Mouse (Mus musculus): Measurements from ENCODE around the gene Atp6v1f. TPM values are rescaled to one million over a fixed set of nuclear protein-coding genes. Genes with fewer than 3 reads are reported as not detected.
A peak's percentile ranks its signal among the peaks of the same experiment; 100 is the strongest.

The Atp6v1f gene
- polyA plus RNA-seq, 1 experiment from 2014 or later: 184 TPM

DNA sequence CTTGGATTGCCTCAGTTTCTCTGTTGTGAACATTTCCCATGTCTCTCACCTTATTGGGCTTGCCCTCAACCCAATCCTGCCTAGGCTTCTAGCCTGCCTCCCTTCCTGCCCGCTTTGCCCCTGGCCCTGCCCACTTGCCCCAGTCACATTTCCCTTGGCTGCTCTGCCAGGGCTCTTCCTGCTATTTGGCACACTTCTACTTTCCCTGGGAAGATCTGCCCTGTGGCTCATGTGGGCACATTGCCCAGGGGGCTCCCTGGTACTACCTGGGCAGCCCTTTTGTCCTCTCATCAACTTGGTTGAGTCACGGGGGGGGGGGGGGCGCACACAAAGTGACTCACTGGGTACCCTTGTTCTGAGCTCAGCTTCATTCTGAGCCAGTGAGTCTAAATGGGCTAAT is 35.4 kb upstream of the Atp6v1f start:
- no peak for TF ChIP-seq CTCF (IDR thresholded peaks at IDR 0.05; ENCODE audit: low read depth)
- H3K4me3 ChIP-seq (ENCODE audit: low read depth, low read length): no peak overlapping the region
- no peak for ATAC-seq (ENCODE audit: insufficient read depth)

DNA sequence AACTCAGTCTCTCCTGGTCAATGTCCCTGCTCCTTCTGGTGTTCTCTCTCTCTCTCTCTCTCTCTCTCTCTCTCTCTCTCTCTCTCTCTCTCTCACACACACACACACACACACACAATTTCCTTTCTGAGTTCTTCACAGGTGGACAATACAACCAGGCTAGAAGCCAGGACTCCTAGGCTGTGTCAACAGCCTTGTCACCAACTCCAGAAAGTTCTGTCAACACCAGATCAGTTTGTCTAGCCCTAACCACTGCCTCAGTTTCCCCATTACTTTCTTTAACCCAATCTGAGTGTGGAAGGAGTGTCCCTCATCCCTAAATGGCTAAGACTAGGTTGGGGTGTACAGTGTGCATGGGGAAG is 34.9 kb upstream of the Atp6v1f start:
- Histone ChIP-seq H3K36me3 (ENCODE audit: insufficient read depth) (no peaks in the 10 kb centered on the region), H3K4me3 (ENCODE audit: low read depth, low read length) (peak overlapping the region; percentile 63), H3K27ac (ENCODE audit: low read depth) (peak overlapping the region; percentile 93; the same call in 1 of the 2 replicates), H3K9me3 (ENCODE audit: low read depth, low read length) (no peaks in the 10 kb centered on the region), H3K27me3 (ENCODE audit: insufficient read depth, low read length) (peaks cover 20% of the 10 kb centered on the region), H3K4me1 (ENCODE audit: insufficient read depth) (peaks cover 4% of the 10 kb centered on the region; the same call in 1 of the 2 replicates), H3K9ac (peak overlapping the region; percentile 68), H3K4me2 (peak overlapping the region; percentile 88)
- TF ChIP-seq CTCF (IDR thresholded peaks at IDR 0.05; ENCODE audit: low read depth): no peak
- ATAC-seq (ENCODE audit: insufficient read depth) (no peak), DNase-seq (peak; percentile 23)

More for the DNA sequence above, 35.4 kb upstream of the Atp6v1f start:
- H3K27ac ChIP-seq (ENCODE audit: low read depth): no peak overlapping the region
- peaks cover 4% of the 10 kb centered on the region; the same call in 1 of the 2 replicates for H3K4me1 ChIP-seq (ENCODE audit: insufficient read depth)
- DNase-seq: no peak
- no peak overlapping the region for H3K9ac ChIP-seq
- WGBS: 31% methylated on average over 3 of the region's 3 CpGs
- no peak overlapping the region for H3K4me2 ChIP-seq
- H3K9me3 ChIP-seq (ENCODE audit: low read depth, low read length): no peaks in the 10 kb centered on the region
- H3K36me3 ChIP-seq (ENCODE audit: insufficient read depth): no peaks in the 10 kb centered on the region
- H3K27me3 ChIP-seq (ENCODE audit: insufficient read depth, low read length): peaks cover 20% of the 10 kb centered on the region

DNA sequence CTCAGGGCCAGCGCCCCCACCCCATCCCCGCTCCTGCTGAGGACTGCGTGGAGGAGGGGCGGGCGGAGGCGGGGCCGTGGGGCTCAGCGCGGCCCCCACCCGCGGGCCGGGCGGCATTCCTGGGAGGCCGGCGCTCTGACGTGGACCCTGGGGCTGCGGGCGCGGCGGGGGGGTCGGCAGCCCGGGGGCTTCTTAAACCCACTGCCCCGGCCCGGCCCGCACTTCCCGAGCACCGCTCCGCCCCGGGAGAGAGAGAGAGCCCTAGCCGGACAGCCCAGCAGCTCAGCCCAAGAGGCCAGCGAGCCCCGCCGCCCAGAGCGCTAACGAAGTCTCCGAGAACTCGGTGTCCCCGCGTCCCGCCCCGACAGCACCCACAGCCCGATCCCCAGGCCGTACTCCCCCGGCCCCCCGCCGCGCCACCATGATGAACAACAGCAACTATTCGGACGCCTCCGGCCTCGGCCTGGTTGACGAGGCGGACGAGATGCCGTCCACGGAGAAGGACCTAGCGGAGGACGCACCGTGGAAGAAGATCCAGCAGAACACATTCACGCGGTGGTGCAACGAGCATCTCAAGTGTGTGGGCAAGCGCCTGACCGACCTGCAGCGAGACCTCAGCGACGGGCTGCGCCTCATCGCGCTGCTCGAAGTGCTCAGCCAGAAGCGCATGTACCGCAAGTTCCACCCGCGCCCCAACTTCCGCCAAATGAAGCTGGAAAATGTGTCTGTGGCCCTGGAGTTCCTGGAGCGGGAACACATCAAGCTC is 34.3 kb upstream of the Atp6v1f start, which contains the start of gene Flnc:
Flnc (plus strand) TSS at position 219 of the 766 bp plus-strand sequence.
- peak within 1 kb of the TSS; percentile 68 for H3K9ac ChIP-seq
- WGBS: under 1% methylated on average over 65 of the region's 77 CpGs
- H3K36me3 ChIP-seq (ENCODE audit: insufficient read depth): 0 out of 2 replicates have a peak, but pooled peaks cover 5% of the 10 kb centered on the region
- no peak for TF ChIP-seq CTCF (IDR thresholded peaks at IDR 0.05; ENCODE audit: low read depth)
- no peaks in the 10 kb centered on the region for H3K9me3 ChIP-seq (ENCODE audit: low read depth, low read length)
- H3K4me3 ChIP-seq (ENCODE audit: low read depth, low read length): peak within 1 kb of the TSS; percentile 63
- H3K4me2 ChIP-seq: peak within 1 kb of the TSS; percentile 88
- DNase-seq (peak; percentile 65), ATAC-seq (ENCODE audit: insufficient read depth) (peak; percentile 7)
- H3K4me1 ChIP-seq (ENCODE audit: insufficient read depth): peaks cover 4% of the 10 kb centered on the region; the same call in 1 of the 2 replicates
- H3K27me3 ChIP-seq (ENCODE audit: insufficient read depth, low read length): peaks cover 20% of the 10 kb centered on the region
- peak within 1 kb of the TSS; percentile 93 for H3K27ac ChIP-seq (ENCODE audit: low read depth)

DNA sequence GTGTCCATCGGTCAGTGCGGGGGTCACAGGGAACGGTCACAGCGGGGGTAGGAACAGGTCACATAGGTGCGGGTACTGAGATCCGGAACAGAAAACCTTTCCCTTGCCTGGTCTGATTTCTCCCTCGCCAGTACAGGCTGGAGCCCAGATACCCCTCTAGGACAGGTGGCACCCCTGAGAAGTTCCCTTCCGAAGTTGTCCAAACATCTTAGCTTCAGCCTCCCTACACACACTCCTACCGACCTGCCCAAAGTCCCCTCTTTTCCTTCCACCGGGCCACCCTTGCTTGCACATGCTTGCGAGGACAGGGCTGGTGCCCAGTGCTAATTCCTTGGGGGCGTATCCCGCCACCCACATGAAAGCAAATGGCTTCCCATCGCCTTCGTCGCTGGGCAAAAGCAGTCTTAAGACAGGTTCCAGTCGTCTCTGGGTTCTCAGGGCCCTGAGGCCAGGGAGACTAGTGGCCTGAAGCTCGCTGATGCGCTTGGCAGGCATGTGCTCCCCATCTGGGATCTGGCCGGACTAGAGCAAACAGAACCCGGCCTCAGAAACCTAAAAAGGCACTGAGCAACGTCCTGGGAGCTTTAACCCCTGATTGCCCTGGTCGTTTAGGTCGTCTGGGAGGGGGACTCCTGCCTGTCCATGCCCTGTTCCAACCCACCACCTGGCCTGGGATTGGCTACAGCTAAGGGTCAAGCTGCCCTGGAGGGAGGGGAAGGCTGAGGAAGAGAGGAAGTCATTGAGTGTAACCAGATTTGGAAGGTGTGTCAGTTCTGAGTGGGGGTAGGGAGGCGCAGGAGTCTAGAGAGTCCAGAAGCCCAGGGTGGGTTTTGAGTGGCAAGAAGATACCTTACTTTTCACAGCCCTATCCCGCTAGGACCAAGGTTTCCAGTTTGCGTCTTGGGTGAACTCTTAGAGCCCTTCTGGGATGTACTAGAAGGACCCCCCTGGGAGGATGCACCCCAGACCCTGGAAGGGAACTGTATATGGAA is 33.4 kb upstream of the Atp6v1f start:
- peak overlapping the region; percentile 68 for H3K9ac ChIP-seq
- TF ChIP-seq CTCF (IDR thresholded peaks at IDR 0.05; ENCODE audit: low read depth): no peak
- H3K27ac ChIP-seq (ENCODE audit: low read depth): peak overlapping the region; percentile 93
- peaks cover 13% of the 10 kb centered on the region; the same call in 1 of the 2 replicates for H3K36me3 ChIP-seq (ENCODE audit: insufficient read depth)
- H3K4me3 ChIP-seq (ENCODE audit: low read depth, low read length): peak overlapping the region; percentile 63
- peak overlapping the region; percentile 88 for H3K4me2 ChIP-seq
- DNase-seq (peak; percentile 64), ATAC-seq (ENCODE audit: insufficient read depth) (no peak)
- 3% methylated on average over 27 of the region's 27 CpGs for WGBS
- peaks cover 20% of the 10 kb centered on the region for H3K27me3 ChIP-seq (ENCODE audit: insufficient read depth, low read length)
- H3K4me1 ChIP-seq (ENCODE audit: insufficient read depth): peaks cover 4% of the 10 kb centered on the region; the same call in 1 of the 2 replicates
- H3K9me3 ChIP-seq (ENCODE audit: low read depth, low read length): no peaks in the 10 kb centered on the region

- WGBS: 3% methylated on average over 13 of the region's 13 CpGs
- Histone ChIP-seq H3K27me3 (ENCODE audit: insufficient read depth, low read length) (peaks cover 20% of the 10 kb centered on the region), H3K9ac (peak overlapping the region; percentile 68), H3K27ac (ENCODE audit: low read depth) (peak overlapping the region; percentile 93), H3K4me1 (ENCODE audit: insufficient read depth) (peaks cover 4% of the 10 kb centered on the region; the same call in 1 of the 2 replicates), H3K36me3 (ENCODE audit: insufficient read depth) (peaks cover 23% of the 10 kb centered on the region; the same call in 1 of the 2 replicates), H3K4me3 (ENCODE audit: low read depth, low read length) (peak overlapping the region; percentile 63), H3K9me3 (ENCODE audit: low read depth, low read length) (no peaks in the 10 kb centered on the region), H3K4me2 (peak overlapping the region; percentile 88)
- peak; percentile 78 for ATAC-seq (ENCODE audit: insufficient read depth)
- no peak for TF ChIP-seq CTCF (IDR thresholded peaks at IDR 0.05; ENCODE audit: low read depth)
- peak; percentile 83 for DNase-seq
Measured at GRCm38 (mm10) chr6:29434911-29435691, 32.4 kb upstream of the Atp6v1f start.

DNA sequence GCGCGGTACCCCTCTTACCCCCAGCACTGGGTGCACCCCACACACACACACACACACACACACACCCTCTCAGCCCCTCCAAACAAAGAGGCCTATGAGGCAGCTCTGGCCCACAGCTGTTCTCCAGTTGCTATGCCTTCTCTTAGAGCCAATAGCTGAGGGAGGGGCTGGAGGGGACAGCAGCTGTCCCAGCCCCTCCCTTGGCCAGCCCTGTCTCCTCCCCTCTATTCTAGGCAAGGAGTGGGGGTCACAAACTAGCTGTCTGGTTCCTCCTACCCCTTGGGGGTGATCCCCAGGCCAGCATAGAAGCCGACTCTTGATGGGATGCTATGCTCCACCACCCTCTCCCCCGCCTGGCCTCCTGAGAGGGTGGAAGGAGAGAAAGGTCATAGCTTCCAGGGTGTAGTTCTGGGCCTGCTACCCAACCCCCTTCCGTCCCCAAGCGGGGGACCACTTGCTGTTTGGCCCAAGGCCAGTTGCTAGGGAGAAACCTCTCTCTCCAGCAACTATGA is 31.5 kb upstream of the Atp6v1f start:
- 9% methylated on average over 6 of the region's 6 CpGs for WGBS
- peaks cover 28% of the 10 kb centered on the region; the same call in 1 of the 2 replicates for H3K36me3 ChIP-seq (ENCODE audit: insufficient read depth)
- DNase-seq (peak; percentile 72), ATAC-seq (ENCODE audit: insufficient read depth) (peak; percentile 64)
- H3K27me3 ChIP-seq (ENCODE audit: insufficient read depth, low read length): peaks cover 20% of the 10 kb centered on the region
- H3K4me2 ChIP-seq: peak overlapping the region; percentile 88
- H3K9ac ChIP-seq: peak overlapping the region; percentile 68
- peak overlapping the region; percentile 63 for H3K4me3 ChIP-seq (ENCODE audit: low read depth, low read length)
- H3K4me1 ChIP-seq (ENCODE audit: insufficient read depth): peaks cover 4% of the 10 kb centered on the region; the same call in 1 of the 2 replicates
- no peaks in the 10 kb centered on the region for H3K9me3 ChIP-seq (ENCODE audit: low read depth, low read length)
- TF ChIP-seq CTCF (IDR thresholded peaks at IDR 0.05; ENCODE audit: low read depth): no peak
- peak overlapping the region; percentile 93 for H3K27ac ChIP-seq (ENCODE audit: low read depth)
